Comparison of ENCODE assay signal across 17 mouse cellular contexts in the genomic region with DNA sequence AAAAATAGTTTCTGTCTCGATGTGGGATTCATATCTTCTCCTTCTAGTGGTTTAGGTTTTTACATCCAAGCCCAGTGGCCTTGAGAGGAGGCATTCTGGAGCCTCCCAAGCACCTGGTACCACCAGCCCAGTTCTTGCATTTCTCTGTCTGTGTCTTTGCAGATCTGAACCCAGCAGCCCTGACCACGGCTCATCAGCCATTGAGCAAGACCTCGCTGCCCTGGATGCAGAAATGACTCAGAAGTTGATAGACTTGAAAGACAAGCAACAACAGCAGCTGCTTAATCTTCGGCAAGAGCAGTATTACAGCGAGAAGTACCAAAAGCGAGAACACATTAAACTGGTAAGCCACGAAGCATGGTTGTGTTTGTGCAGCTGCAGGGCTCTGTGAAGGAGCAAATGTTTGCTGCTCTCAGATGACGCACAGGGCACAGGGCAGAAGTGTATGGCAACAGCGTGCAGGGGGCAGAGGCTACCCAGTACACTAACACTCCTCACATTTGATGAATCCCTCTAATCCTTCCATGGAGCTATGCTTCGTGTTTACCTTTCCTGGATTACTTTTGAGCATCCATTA.
DNase-seq lines count a peak whose midpoint lies in the region; ATAC-seq and TF ChIP-seq lines count a peak whose summit lies in the region.
"Had no signal": no experiment of that assay in that cellular context is flagged by ENCODE, and none has a peak within 500 bp of the region (broad histone marks: within the 10 kb centered on the region; RNA-seq: fewer than 3 reads in every experiment).

No protein-coding gene starts in this region.

- ATAC-seq in lung, embryonic 14.5 days (ENCODE audit: insufficient read depth) = peak; percentile 71
- no peak for ATAC-seq in inflammation-experienced regulatory T-cells, adult 6 months
- ATAC-seq: forebrain, embryonic 13.5 days; intestine, postnatal 0 days had no signal

- H3K27ac ChIP-seq in lung, embryonic 14.5 days (ENCODE audit: low read depth) = 0 out of 2 replicates have a peak overlapping the region, but pooled peaks have one; percentile 6
- H3K27ac ChIP-seq: forebrain, embryonic 13.5 days had no signal

- DNase-seq in lung, embryonic 14.5 days = peak; percentile 10
- no peak for DNase-seq in lung, postnatal 25 days (ENCODE audit: low spot score)
- DNase-seq in adrenal gland, adult (ENCODE audit: inconsistent age in 2 of 2, low spot score in 1 of 2) = peak; percentile 13 to 78
- DNase-seq in embryo, embryonic 11 days = peak; percentile 14
- DNase-seq in mesoderm, embryonic 11.5 days (ENCODE audit: low read depth, low spot score) = peak; percentile 7
- DNase-seq in left cerebral cortex, postnatal 10 days (ENCODE audit: extremely low spot score in 1 of 2, low spot score in 2 of 2) = no peak
- no peak for DNase-seq in layer of hippocampus, adult 11-12 months (ENCODE audit: low spot score)
- DNase-seq: gastrocnemius, postnatal 10 days; heart, postnatal 4 days; liver; lung, postnatal 10 days; midbrain, embryonic 14.5 days; thymus, postnatal 14 days had no signal

- 44% methylated on average over 10 of the region's 10 CpGs for WGBS in lung, embryonic 14.5 days

- intact Hi-C loops in left cerebral cortex, postnatal 10 days (cut with DNase I) = no loop called here

- no peak overlapping the region for H3K4me3 ChIP-seq in lung, embryonic 14.5 days (ENCODE audit: low read depth, low read length)
- H3K4me3 ChIP-seq: forebrain, embryonic 13.5 days had no signal

- H3K4me2 ChIP-seq in lung, embryonic 14.5 days = no peak overlapping the region
- H3K4me2 ChIP-seq: forebrain, embryonic 13.5 days; heart, embryonic 11.5 days had no signal

- H3K9ac ChIP-seq in lung, embryonic 14.5 days = no peak overlapping the region
- H3K9ac ChIP-seq: forebrain, embryonic 13.5 days had no signal

- no peaks in the 10 kb centered on the region for H3K9me3 ChIP-seq in lung, embryonic 14.5 days (ENCODE audit: low read depth, low read length)
- H3K9me3 ChIP-seq: forebrain, embryonic 13.5 days had no signal

- TF ChIP-seq CTCF in lung, embryonic 14.5 days (IDR thresholded peaks at IDR 0.05; ENCODE audit: low read depth) = no peak

- no peaks in the 10 kb centered on the region for H3K27me3 ChIP-seq in lung, embryonic 14.5 days (ENCODE audit: insufficient read depth, low read length)
- H3K27me3 ChIP-seq: forebrain, embryonic 13.5 days had no signal

- H3K4me1 ChIP-seq in lung, embryonic 14.5 days (ENCODE audit: insufficient read depth) = no peaks in the 10 kb centered on the region
- H3K4me1 ChIP-seq: forebrain, embryonic 13.5 days had no signal

- H3K36me3 ChIP-seq in lung, embryonic 14.5 days (ENCODE audit: insufficient read depth) = no peaks in the 10 kb centered on the region

Comparison
In these comparisons a context has a peak if more than half of its experiments do, and no peak if none do; other contexts are left out.
1. DNase-seq: peak in lung, embryonic 14.5 days (single experiment), adrenal gland, adult (2 of 2), embryo, embryonic 11 days (single experiment) and mesoderm, embryonic 11.5 days (single experiment); none in lung, postnatal 25 days (single experiment), left cerebral cortex, postnatal 10 days (0 of 2) and layer of hippocampus, adult 11-12 months (single experiment).